Mouse (Mus musculus): ENCODE results near the gene Anxa2. TPM values are rescaled to one million over a fixed set of nuclear protein-coding genes. Genes with fewer than 3 reads are reported as not detected.

Gene Anxa2
- polyA plus RNA-seq, 1 experiment, result 1,009 TPM

DNA sequence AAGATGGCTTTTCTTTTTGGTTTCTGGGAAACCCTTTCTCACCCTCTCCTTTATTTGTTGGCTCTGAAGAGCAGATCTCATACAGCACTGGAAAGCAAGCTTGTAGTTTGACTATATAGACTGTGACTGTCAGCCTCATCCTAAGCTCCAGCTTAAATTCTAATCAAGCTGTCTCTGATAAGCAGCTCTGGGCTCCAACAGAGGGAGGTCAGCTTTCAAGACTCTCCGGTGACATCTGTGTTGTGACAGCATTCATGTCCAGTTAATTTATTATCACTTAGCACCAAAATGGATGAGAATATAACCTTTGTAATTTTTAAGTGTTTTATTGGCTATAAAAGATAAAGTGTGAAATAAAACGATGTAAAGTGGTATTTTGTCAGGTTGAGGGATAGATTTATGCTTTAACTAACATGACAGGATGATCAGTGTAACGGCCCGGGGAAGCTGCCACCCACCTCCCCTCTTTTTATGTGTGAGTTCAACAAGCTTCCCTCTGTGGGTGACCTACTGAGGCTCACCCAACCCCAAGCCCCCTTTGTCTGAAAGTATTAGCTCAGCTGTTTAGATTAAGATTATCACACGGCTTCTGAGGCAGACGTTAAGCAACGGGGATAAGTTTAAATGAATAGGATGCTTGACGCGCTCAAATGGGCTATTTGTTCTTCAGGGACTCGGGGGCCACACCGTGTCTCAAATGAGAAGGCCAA, 58.6 kb downstream of the Anxa2 start:
- Histone ChIP-seq H3K4me3 (no peak overlapping the region), H3K79me2 (ENCODE audit: control insufficient read depth, insufficient read depth) (no peaks in the 10 kb centered on the region), H3ac (ENCODE audit: control insufficient read depth, insufficient read length) (no peak overlapping the region), H3K36me3 (ENCODE audit: control insufficient read depth, insufficient read depth) (no peaks in the 10 kb centered on the region), H3K4me2 (ENCODE audit: low read depth) (no peak overlapping the region), H3K27me3 (ENCODE audit: control insufficient read depth, insufficient read depth, insufficient read length) (peaks cover 64% of the 10 kb centered on the region)
- TF ChIP-seq TCF12 (IDR thresholded peaks at IDR 0.05; ENCODE audit: insufficient read depth, poor library complexity, severe bottlenecking) (no peak), POLR2A (IDR thresholded peaks at IDR 0.05; ENCODE audit: insufficient read length, low read depth) (no peak), MYOG (IDR thresholded peaks at IDR 0.05; ENCODE audit: control insufficient read depth in 1 of 3, insufficient read depth in 1 of 3, insufficient read length in 2 of 3, low read depth in 2 of 3) (no peak), SRF (IDR thresholded peaks at IDR 0.05; ENCODE audit: control insufficient read depth, insufficient read length, low read depth) (no peak), E2F4 (IDR thresholded peaks at IDR 0.05; ENCODE audit: insufficient read depth) (no peak), TCF3 (IDR thresholded peaks at IDR 0.05; ENCODE audit: insufficient read length, low read depth) (no peak)

DNA sequence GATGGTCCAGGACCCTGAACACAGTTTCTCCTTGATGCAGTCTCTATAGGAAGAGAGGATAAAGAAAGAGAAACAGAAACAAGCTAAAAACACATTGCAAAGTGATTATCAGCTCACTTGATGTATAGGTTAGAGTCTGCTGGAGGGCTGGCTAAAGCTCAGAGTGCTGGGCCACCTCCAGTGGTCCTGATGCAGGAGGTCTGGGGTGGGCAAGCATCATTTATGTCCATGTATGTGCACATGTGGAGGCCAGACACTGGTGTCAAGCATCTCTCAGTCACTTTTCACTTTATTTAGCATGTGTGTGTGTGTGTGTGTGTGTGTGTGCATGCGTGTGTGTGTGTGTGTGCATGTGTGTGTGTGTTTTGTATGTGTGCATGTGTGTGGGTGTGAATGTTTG, 59.3 kb downstream of the Anxa2 start:
- no peaks in the 10 kb centered on the region for H3K36me3 ChIP-seq (ENCODE audit: control insufficient read depth, insufficient read depth)
- TF ChIP-seq POLR2AphosphoS2 (IDR thresholded peaks at IDR 0.05; ENCODE audit: insufficient read length, low read depth), result no peak
- no peak for TF ChIP-seq POLR2A (IDR thresholded peaks at IDR 0.05; ENCODE audit: insufficient read length, low read depth)
- TF ChIP-seq MAX (IDR thresholded peaks at IDR 0.05; ENCODE audit: low read depth), result no peak
- TF ChIP-seq MYOG (IDR thresholded peaks at IDR 0.05; ENCODE audit: control insufficient read depth in 1 of 3, insufficient read depth in 1 of 3, insufficient read length in 2 of 3, low read depth in 2 of 3), result no peak
- no peak for TF ChIP-seq CEBPB (IDR thresholded peaks at IDR 0.05; ENCODE audit: insufficient read depth, poor library complexity, severe bottlenecking)
- TF ChIP-seq SRF (IDR thresholded peaks at IDR 0.05; ENCODE audit: control insufficient read depth, insufficient read length, low read depth), result no peak
- no peak for TF ChIP-seq TCF12 (IDR thresholded peaks at IDR 0.05; ENCODE audit: insufficient read depth, poor library complexity, severe bottlenecking)
- no peak for TF ChIP-seq REST (IDR thresholded peaks at IDR 0.05; ENCODE audit: insufficient read depth, insufficient read length)
- H3K4me3 ChIP-seq, result no peak overlapping the region
- no peak overlapping the region for H3K4me2 ChIP-seq (ENCODE audit: low read depth)
- H3K79me2 ChIP-seq (ENCODE audit: control insufficient read depth, insufficient read depth), result no peaks in the 10 kb centered on the region
- no peak overlapping the region for H3ac ChIP-seq (ENCODE audit: control insufficient read depth, insufficient read length)
- H3K27me3 ChIP-seq (ENCODE audit: control insufficient read depth, insufficient read depth, insufficient read length), result peaks cover 58% of the 10 kb centered on the region

GRCm38 (mm10) chr9:69514206-69514605, 60.8 kb downstream of the Anxa2 start:
- Histone ChIP-seq H3K79me2 (ENCODE audit: control insufficient read depth, insufficient read depth) (no peaks in the 10 kb centered on the region), H3K27me3 (ENCODE audit: control insufficient read depth, insufficient read depth, insufficient read length) (peaks cover 56% of the 10 kb centered on the region), H3K36me3 (ENCODE audit: control insufficient read depth, insufficient read depth) (no peaks in the 10 kb centered on the region), H3K4me3 (no peak overlapping the region), H3K4me2 (ENCODE audit: low read depth) (no peak overlapping the region), H3ac (ENCODE audit: control insufficient read depth, insufficient read length) (no peak overlapping the region)
- TF ChIP-seq TCF3 (IDR thresholded peaks at IDR 0.05; ENCODE audit: insufficient read length, low read depth) (no peak), POLR2AphosphoS2 (IDR thresholded peaks at IDR 0.05; ENCODE audit: insufficient read length, low read depth) (no peak), POLR2A (IDR thresholded peaks at IDR 0.05; ENCODE audit: insufficient read length, low read depth) (no peak), MYOD1 (IDR thresholded peaks at IDR 0.05; ENCODE audit: control insufficient read depth in 1 of 3, insufficient read length in 2 of 3, low read depth in 2 of 3) (no peak), E2F4 (IDR thresholded peaks at IDR 0.05; ENCODE audit: insufficient read depth) (no peak), TCF12 (IDR thresholded peaks at IDR 0.05; ENCODE audit: insufficient read depth, poor library complexity, severe bottlenecking) (no peak), SRF (IDR thresholded peaks at IDR 0.05; ENCODE audit: control insufficient read depth, insufficient read length, low read depth) (no peak), MYOG (IDR thresholded peaks at IDR 0.05; ENCODE audit: control insufficient read depth in 1 of 3, insufficient read depth in 1 of 3, insufficient read length in 2 of 3, low read depth in 2 of 3) (no peak), REST (IDR thresholded peaks at IDR 0.05; ENCODE audit: insufficient read depth, insufficient read length) (no peak), MAX (IDR thresholded peaks at IDR 0.05; ENCODE audit: low read depth) (no peak), USF1 (IDR thresholded peaks at IDR 0.05; ENCODE audit: low read depth) (no peak), CEBPB (IDR thresholded peaks at IDR 0.05; ENCODE audit: insufficient read depth, poor library complexity, severe bottlenecking) (no peak)

GRCm38 (mm10) chr9:69515416-69515815, 62.0 kb downstream of the Anxa2 start:
- H3K4me2 ChIP-seq (ENCODE audit: low read depth), result no peak overlapping the region
- no peak overlapping the region for H3ac ChIP-seq (ENCODE audit: control insufficient read depth, insufficient read length)
- no peak overlapping the region for H3K4me3 ChIP-seq
- TF ChIP-seq TCF3 (IDR thresholded peaks at IDR 0.05; ENCODE audit: insufficient read length, low read depth), result no peak
- H3K27me3 ChIP-seq (ENCODE audit: control insufficient read depth, insufficient read depth, insufficient read length), result peaks cover 49% of the 10 kb centered on the region
- no peaks in the 10 kb centered on the region for H3K36me3 ChIP-seq (ENCODE audit: control insufficient read depth, insufficient read depth)
- no peaks in the 10 kb centered on the region for H3K79me2 ChIP-seq (ENCODE audit: control insufficient read depth, insufficient read depth)

DNA sequence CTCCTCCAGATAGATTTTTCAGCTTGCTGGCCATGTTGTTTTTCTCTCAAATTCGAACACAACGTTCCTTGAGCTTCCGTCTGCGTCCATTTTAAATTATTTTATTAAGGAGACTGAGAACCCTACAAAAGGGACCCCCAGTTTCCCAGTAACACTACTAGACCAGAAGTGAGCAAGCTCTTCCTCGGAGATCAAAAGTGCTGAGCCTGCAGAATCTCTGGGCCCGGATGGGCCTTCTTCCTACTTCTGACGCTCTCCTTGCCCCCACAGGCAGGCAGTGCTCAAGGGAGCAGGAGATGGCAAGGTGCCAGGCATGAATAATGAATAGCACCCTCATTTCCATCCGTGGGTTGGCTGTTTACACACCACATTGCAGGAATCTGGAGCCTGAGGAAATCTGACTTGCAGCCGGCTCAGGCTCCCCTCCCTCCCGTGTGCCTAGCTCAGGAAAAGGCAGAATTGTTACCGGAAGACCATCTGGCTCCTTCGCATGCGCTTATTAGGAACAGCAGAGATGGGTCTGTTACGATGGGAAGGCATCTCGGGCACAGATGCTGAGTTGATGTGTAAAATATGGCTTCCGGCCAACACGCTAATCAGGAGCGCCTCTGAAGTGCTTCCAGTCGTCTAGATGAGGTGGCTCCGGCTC, 64.1 kb downstream of the Anxa2 start:
- H3K79me2 ChIP-seq (ENCODE audit: control insufficient read depth, insufficient read depth), result no peaks in the 10 kb centered on the region
- H3K4me2 ChIP-seq (ENCODE audit: low read depth), result no peak overlapping the region
- no peak for TF ChIP-seq CEBPB (IDR thresholded peaks at IDR 0.05; ENCODE audit: insufficient read depth, poor library complexity, severe bottlenecking)
- no peak for TF ChIP-seq USF1 (IDR thresholded peaks at IDR 0.05; ENCODE audit: low read depth)
- TF ChIP-seq MYOG (IDR thresholded peaks at IDR 0.05; ENCODE audit: control insufficient read depth in 1 of 3, insufficient read depth in 1 of 3, insufficient read length in 2 of 3, low read depth in 2 of 3), result no peak
- no peak for TF ChIP-seq MYOD1 (IDR thresholded peaks at IDR 0.05; ENCODE audit: control insufficient read depth in 1 of 3, insufficient read length in 2 of 3, low read depth in 2 of 3)
- no peak for TF ChIP-seq POLR2A (IDR thresholded peaks at IDR 0.05; ENCODE audit: insufficient read length, low read depth)
- no peak for TF ChIP-seq REST (IDR thresholded peaks at IDR 0.05; ENCODE audit: insufficient read depth, insufficient read length)
- TF ChIP-seq SRF (IDR thresholded peaks at IDR 0.05; ENCODE audit: control insufficient read depth, insufficient read length, low read depth), result no peak
- H3K36me3 ChIP-seq (ENCODE audit: control insufficient read depth, insufficient read depth), result no peaks in the 10 kb centered on the region
- H3K4me3 ChIP-seq, result no peak overlapping the region
- no peak overlapping the region for H3ac ChIP-seq (ENCODE audit: control insufficient read depth, insufficient read length)
- peaks cover 38% of the 10 kb centered on the region for H3K27me3 ChIP-seq (ENCODE audit: control insufficient read depth, insufficient read depth, insufficient read length)

Other genes with a start within 250 kb of the Anxa2 start
- gene Ice2, start 55.7 kb upstream of the Anxa2 start, polyA plus RNA-seq (2012; fragmentation: generic; extraction: Trizol), result 2.0 TPM

All from myocyte (in vitro differentiated cells).